Mouse (Mus musculus): Measurements from ENCODE around the gene Ccdc189.

DNA sequence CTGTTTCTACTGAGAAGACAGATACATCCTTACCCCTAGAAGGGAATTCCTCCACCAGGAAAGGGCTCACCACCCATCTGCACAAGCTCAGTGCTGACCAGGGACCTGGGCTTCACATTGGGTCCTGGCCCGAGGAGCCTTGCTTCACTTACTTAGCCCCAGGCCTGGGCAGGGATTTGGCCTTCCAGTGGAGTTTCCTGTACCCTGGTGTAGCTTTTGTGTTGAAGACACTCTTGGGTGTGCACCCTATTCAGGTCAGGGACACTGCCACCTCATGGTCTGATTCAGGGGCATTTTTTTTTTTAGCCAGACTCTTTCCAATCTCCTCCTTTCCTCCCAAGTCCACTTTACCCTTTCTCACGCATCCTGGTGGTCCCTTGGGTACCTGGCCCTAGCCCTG lies 14.5 kb upstream of the Ccdc189 start:
- TF ChIP-seq CTCF (conservative IDR thresholded peaks at IDR 0.05; ENCODE audit: low read length) (no peak), POU5F1 (IDR thresholded peaks at IDR 0.05; ENCODE audit: borderline replicate concordance, low read length) (no peak)
